Mouse (Mus musculus) liver, embryonic 15.5 days (tissue): ENCODE measurements around the gene Srgn. TPM values are rescaled to one million over a fixed set of nuclear protein-coding genes. Genes with fewer than 3 reads are reported as not detected.

Source experiments
- polyA plus RNA-seq: library from polyadenylated mRNA; unstranded; fragments of >200 nt; fragmentation: Nextera tagmentation; extraction: Ambion mirVana; gene quantifications from 2 replicates; pipeline ENCODE4 v1.2.1, GENCODE M21; 2015

The Srgn gene
- polyA plus RNA-seq, 1 experiment from 2014 or later, result 79.6 TPM

Other genes starting within 250 kb of the Srgn start
- 85.1 and 99.9 TPM in 2 replicates for gene Hk1, start 147.5 kb downstream of the Srgn start, polyA plus RNA-seq
- 6.8 and 9.8 TPM in 2 replicates for gene Hkdc1, start 105.0 kb downstream of the Srgn start, polyA plus RNA-seq
- 0.20 TPM in 1 of 2 replicates, not detected in the other for gene 4930507D05Rik, start 78.0 kb downstream of the Srgn start, polyA plus RNA-seq
- gene Supv3l1, start 77.7 kb downstream of the Srgn start, polyA plus RNA-seq, result 12.6 and 14.3 TPM in 2 replicates
- gene Vps26a, start 40.6 kb downstream of the Srgn start, polyA plus RNA-seq, result 39.5 and 42.9 TPM in 2 replicates
- gene Kif1bp, start 51.0 kb upstream of the Srgn start, polyA plus RNA-seq, result 11.1 and 11.3 TPM in 2 replicates
- 10.7 and 11.8 TPM in 2 replicates for gene Ddx21, start 74.8 kb upstream of the Srgn start, polyA plus RNA-seq
- 35.2 and 35.9 TPM in 2 replicates for gene Ddx50, start 123.8 kb upstream of the Srgn start, polyA plus RNA-seq
- 0.12 and 0.21 TPM in 2 replicates for gene Stox1, start 198.7 kb upstream of the Srgn start, polyA plus RNA-seq